Mouse (Mus musculus) heart, postnatal 0 days (tissue): ENCODE measurements at regions not wholly inside any gene's neighbourhood (a gene's known extent, or its start where the extent isn't known, plus 50 kb on each side); places are given as distances from the start of the nearest gene placed in this dataset.

Experiments used
- CTCF ChIP-seq: IDR thresholded peaks from 2 replicates; pipeline ENCODE4 v1.5.1; 2016; ENCODE audit warnings: antibody characterized with exemption, control low read depth, low read depth
- EP300 ChIP-seq: IDR thresholded peaks from 2 replicates; pipeline ENCODE4 v1.6.1; 2016; ENCODE audit warnings: antibody characterized with exemption, low read depth

GRCm38 (mm10) chr14:33824421-33824874, 98.9 kb upstream of the Gdf10 start:
- TF ChIP-seq CTCF, result no peak
- no peak for TF ChIP-seq EP300
